Mouse (Mus musculus): ENCODE data around the gene Clec11a.

DNA sequence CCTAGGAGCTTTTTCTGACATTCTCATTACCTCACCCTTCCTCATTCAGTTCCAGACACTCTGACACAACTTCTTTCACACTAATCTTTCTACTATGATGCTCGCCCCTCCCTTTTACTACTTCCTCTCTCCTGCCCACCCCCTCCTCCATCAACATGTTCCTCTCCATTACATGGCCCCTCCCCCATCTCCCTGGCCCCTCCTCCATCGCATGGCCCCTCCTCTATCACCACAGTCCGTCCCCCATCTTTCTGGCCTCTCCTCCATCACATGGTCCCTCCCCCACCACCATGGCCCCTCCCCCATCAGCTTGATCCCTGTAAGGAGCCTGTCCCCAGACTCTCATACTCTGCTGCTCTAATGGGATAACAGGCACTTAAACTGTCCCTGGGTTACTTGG lies 42.3 kb upstream of the Clec11a start:
- TF ChIP-seq CTCF (IDR thresholded peaks at IDR 0.05; ENCODE audit: low read depth) (no peak), EP300 (IDR thresholded peaks at IDR 0.05; ENCODE audit: low read depth) (no peak)

Measured in liver, postnatal 0 days (tissue).